Mouse (Mus musculus) bone marrow macrophage, adult 2 months (primary cell): ENCODE data around the gene Sec1. TPM values are rescaled to one million over a fixed set of nuclear protein-coding genes. Genes with fewer than 3 reads are reported as not detected.
A peak's percentile ranks its signal among the peaks of the same experiment; 100 is the strongest.

ENCODE experiments used
- H3K27ac ChIP-seq: 2 replicates; pipeline ENCODE4 v1.5.1; 2012; ENCODE audit warnings: low read depth, low read length; ENCODE audit not compliant: insufficient read depth
- H3K4me1 ChIP-seq: 2 replicates; pipeline ENCODE4 v1.6.1; 2012; ENCODE audit warnings: low read length; ENCODE audit not compliant: control insufficient read depth, insufficient read depth
- H3K4me3 ChIP-seq: 2 replicates; pipeline ENCODE4 v1.5.1; 2012; ENCODE audit warnings: mild to moderate bottlenecking, low read length, moderate library complexity; ENCODE audit not compliant: insufficient read depth
- CTCF ChIP-seq: IDR thresholded peaks from 2 replicates; pipeline ENCODE4 v1.5.1; 2012; ENCODE audit warnings: low read depth, mild to moderate bottlenecking, low read length, moderate library complexity
- POLR2A ChIP-seq: IDR thresholded peaks from 2 replicates; pipeline ENCODE4 v1.6.1; 2012; ENCODE audit warnings: mild to moderate bottlenecking, low read depth, low read length, borderline replicate concordance
- polyA plus RNA-seq: library from polyadenylated mRNA; stranded (reverse); fragments of >200 nt; gene quantifications from 2 replicates; pipeline ENCODE4 v1.2.4, GENCODE M21; 2012; ENCODE audit not compliant: missing spikeins, insufficient read depth, insufficient read length

Gene Sec1
- polyA plus RNA-seq, 1 experiment = not detected

DNA sequence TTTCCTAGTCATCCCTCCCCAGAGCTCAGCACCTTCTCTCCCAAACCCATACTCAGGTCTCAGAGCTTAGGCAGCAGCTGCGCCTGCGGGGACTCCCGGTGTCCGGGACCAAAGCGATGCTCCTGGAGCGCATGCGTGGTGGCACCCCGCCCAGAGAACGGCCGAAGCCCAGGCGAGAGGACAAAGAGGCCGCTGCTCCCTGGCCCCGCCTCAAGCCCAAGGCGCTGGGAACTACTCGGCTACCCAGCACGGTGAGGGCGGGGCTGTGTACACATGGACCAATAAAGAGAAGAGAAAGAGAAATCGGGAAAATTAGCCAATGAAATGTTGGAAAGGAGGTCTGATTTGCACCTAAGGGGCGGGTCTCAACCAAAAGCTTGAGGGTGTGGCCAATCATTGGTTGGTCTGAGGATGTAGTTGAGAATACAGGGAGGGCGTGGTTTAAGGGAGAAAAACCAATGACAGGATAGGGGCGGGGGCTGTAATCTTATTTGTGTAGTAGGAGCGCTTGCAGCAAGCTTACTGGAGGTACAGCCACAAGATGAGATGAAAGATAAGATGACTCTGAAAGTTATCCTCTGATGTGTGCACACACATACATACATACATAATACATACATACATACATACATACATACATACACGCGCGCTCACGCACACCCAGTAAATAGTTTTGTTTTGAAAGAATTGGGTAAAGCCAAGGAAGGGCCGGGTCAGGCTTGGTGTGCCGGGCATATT, 50.6 kb downstream of the Sec1 start:
- H3K4me3 ChIP-seq = peak overlapping the region; percentile 46
- H3K4me1 ChIP-seq = peaks cover 10% of the 10 kb centered on the region
- H3K27ac ChIP-seq = no peak overlapping the region
- TF ChIP-seq POLR2A = no peak
- no peak for TF ChIP-seq CTCF

DNA sequence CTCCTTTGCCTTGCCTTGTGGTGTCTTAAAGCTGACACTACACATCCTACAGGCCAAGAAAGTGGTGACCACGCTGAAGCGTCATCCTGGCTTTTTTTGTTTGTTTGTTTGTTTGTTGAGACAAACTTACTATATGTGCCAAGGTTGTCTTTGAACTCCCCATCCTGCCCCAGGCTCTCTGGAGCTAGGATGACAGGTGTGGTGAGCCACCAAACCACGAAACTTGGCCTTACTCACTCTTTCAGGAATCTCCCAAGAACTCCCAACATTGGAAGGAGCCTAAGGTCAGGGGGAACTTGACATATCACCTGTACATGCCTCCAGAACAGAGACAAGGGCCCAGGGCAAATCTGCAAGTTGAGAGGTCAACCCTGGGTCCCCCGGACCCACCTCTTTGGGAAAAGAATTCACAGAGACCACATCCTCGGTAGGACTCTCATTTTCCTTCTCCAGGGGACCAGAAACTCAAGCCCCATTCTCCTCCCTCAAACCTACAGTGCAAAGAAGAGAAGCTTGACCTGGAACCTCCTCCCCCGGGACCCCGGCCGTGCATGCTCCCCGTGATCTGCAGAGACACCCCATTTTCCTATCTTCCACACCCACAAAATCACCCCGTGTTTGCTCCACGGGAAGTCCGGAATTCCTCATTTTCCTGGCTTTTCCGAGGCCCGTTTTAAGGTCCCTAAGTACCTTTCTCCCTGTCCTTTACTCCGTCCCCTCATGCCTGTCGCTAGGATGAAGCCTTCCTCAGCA, 51.5 kb downstream of the Sec1 start:
- TF ChIP-seq CTCF (no peak), POLR2A (no peak)
- Histone ChIP-seq H3K27ac (no peak overlapping the region), H3K4me1 (peaks cover 10% of the 10 kb centered on the region), H3K4me3 (peak overlapping the region; percentile 46)

- Histone ChIP-seq H3K27ac (no peak overlapping the region), H3K4me3 (no peak overlapping the region), H3K4me1 (peaks cover 10% of the 10 kb centered on the region)
- no peak for TF ChIP-seq POLR2A
- TF ChIP-seq CTCF = no peak
Observed at GRCm38 (mm10) chr7:45642083-45642482, 52.1 kb downstream of the Sec1 start.

GRCm38 (mm10) chr7:45641391-45642040, 52.7 kb downstream of the Sec1 start:
- Histone ChIP-seq H3K4me3 (no peak overlapping the region), H3K27ac (no peak overlapping the region), H3K4me1 (peaks cover 10% of the 10 kb centered on the region)
- TF ChIP-seq POLR2A (no peak), CTCF (no peak)

GRCm38 (mm10) chr7:45640191-45640957, 53.8 kb downstream of the Sec1 start:
- TF ChIP-seq CTCF (no peak), POLR2A (no peak)
- Histone ChIP-seq H3K27ac (no peak overlapping the region), H3K4me3 (no peak overlapping the region), H3K4me1 (peaks cover 16% of the 10 kb centered on the region)

- H3K27ac ChIP-seq = no peak within 1 kb of the TSS
- TF ChIP-seq POLR2A (no peak), CTCF (no peak)
Observed at GRCm38 (mm10) chr7:45639561-45640027, 54.6 kb downstream of the Sec1 start, which contains the start of gene Mamstr. Mamstr (plus strand) TSS chr7:45639977.

GRCm38 (mm10) chr7:45638623-45639401, 55.4 kb downstream of the Sec1 start:
- H3K4me3 ChIP-seq = no peak overlapping the region
- H3K27ac ChIP-seq = no peak overlapping the region
- TF ChIP-seq CTCF (no peak), POLR2A (no peak)
- H3K4me1 ChIP-seq = peaks cover 23% of the 10 kb centered on the region

More at GRCm38 (mm10) chr7:45639561-45640027, 54.6 kb downstream of the Sec1 start, which contains the start of gene Mamstr:
- Histone ChIP-seq H3K4me1 (peaks cover 23% of the 10 kb centered on the region), H3K4me3 (no peak within 1 kb of the TSS)

GRCm38 (mm10) chr7:45637710-45638109, 56.5 kb downstream of the Sec1 start:
- no peak for TF ChIP-seq POLR2A
- TF ChIP-seq CTCF = no peak
- Histone ChIP-seq H3K4me3 (no peak overlapping the region), H3K27ac (no peak overlapping the region), H3K4me1 (peaks cover 19% of the 10 kb centered on the region)
